Mouse (Mus musculus): ENCODE data around the gene Ctcfl.

GRCm38 (mm10) chr2:173164946-173165345, 45.6 kb upstream of the Ctcfl start:
- TF ChIP-seq CTCF (IDR thresholded peaks at IDR 0.05; ENCODE audit: low read depth) (no peak), EP300 (IDR thresholded peaks at IDR 0.05; ENCODE audit: low read depth) (no peak)
